Mouse (Mus musculus): ENCODE measurements around the gene Plekhg5. TPM values are rescaled to one million over a fixed set of nuclear protein-coding genes. Genes with fewer than 3 reads are reported as not detected.

The Plekhg5 gene
- polyA plus RNA-seq, 1 experiment: 65.8 TPM

DNA sequence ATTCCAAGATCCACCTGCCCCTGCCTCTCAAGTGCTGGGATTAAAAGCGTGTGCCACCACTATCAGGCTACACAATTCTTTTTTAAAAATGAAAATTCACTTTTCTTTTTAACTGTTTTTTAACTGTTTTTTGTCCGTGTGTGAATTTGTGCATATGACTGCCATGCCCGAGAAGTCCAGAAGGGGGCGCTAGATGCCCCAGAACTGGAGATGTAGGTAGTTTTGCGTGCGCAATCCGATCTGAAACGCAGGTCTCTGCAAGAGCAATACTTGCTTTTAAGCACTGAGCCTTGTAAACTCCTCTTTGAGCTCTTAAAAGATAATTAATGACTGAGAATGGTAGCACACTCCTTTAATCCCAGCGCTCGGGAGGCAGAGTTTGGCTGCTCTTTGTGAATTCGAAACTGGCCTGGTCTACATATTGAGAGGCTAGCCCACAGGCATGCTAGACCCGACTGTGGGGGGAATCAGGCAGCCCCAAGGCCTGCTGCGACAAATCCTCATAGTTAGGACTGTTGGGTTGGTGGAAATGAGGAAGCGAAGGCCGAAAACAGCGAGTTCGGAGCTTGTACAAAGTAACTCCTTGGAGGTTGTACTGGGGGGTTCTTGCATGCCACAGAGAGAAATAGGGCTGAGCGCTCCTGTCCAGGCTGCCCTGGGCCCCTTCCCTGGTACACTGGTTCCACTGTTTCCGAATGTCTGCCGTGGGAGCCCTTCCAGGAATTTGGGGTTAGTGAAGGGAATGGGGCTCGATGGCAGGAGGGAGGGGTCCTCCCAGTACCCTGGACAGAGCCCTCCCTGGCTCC, 85.7 kb downstream of the Plekhg5 start:
- TF ChIP-seq POLR2AphosphoS2 (IDR thresholded peaks at IDR 0.05; ENCODE audit: insufficient read length, low read depth) (no peak), MAX (IDR thresholded peaks at IDR 0.05; ENCODE audit: low read depth) (no peak), USF1 (IDR thresholded peaks at IDR 0.05; ENCODE audit: low read depth) (no peak), MYOD1 (IDR thresholded peaks at IDR 0.05; ENCODE audit: control insufficient read depth in 1 of 3, insufficient read length in 2 of 3, low read depth in 2 of 3) (no peak), POLR2A (IDR thresholded peaks at IDR 0.05; ENCODE audit: insufficient read length, low read depth) (no peak), REST (IDR thresholded peaks at IDR 0.05; ENCODE audit: insufficient read depth, insufficient read length) (peak; percentile 63)
- Histone ChIP-seq H3ac (ENCODE audit: control insufficient read depth, insufficient read length) (no peak overlapping the region), H3K4me2 (ENCODE audit: low read depth) (peak overlapping the region; percentile 48), H3K79me2 (ENCODE audit: control insufficient read depth, insufficient read depth) (no peaks in the 10 kb centered on the region), H3K4me3 (no peak overlapping the region), H3K36me3 (ENCODE audit: control insufficient read depth, insufficient read depth) (no peaks in the 10 kb centered on the region), H3K27me3 (ENCODE audit: control insufficient read depth, insufficient read depth, insufficient read length) (peaks cover 47% of the 10 kb centered on the region)

DNA sequence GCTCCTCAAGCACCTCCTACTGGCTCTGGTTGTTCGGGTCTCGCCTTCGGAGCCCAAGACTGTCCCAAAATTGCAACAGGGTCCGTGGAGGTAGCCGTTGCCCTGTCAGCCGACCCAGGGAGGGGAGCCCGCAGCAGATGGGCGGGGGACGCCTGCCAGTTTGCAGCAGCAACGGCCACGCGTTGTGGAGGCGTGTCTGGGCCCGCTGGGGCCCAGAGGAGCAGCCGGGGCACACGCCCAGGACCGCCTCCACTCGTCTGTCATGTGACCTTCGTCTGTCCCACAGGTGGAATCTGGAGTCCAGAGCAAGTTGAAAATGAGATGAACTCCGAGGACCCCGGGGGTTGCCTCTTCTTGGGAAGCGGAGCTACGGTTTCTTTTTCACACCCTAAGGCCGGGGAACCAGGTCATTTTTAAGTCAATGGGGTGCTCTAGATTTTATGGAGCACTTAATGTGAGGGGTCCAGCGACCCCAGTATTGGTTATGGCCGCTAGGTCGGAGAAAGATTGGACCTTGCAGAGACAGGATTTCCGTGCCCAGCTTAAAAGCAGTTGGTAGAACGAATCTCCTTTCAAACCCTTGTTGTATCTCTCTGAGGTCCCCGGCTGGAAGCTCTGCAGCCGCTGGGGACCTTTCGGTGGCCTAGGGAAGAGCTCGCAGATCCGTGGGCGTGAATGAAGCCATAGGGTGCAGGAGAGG, 86.4 kb downstream of the Plekhg5 start, which contains the start of gene Hes2:
Gene Hes2, plus strand, starts transcription at position 283 of the 700 bp plus-strand sequence.
- H3K4me3 ChIP-seq: no peak within 1 kb of the TSS
- peak in 1 of 3 experiments; percentile 4 for TF ChIP-seq MYOG (IDR thresholded peaks at IDR 0.05; ENCODE audit: control insufficient read depth in 1 of 3, insufficient read depth in 1 of 3, insufficient read length in 2 of 3, low read depth in 2 of 3)
- no peak for TF ChIP-seq TCF12 (IDR thresholded peaks at IDR 0.05; ENCODE audit: insufficient read depth, poor library complexity, severe bottlenecking)
- H3ac ChIP-seq (ENCODE audit: control insufficient read depth, insufficient read length): no peak within 1 kb of the TSS
- H3K4me2 ChIP-seq (ENCODE audit: low read depth): peak within 1 kb of the TSS; percentile 48
- H3K27me3 ChIP-seq (ENCODE audit: control insufficient read depth, insufficient read depth, insufficient read length): peaks cover 44% of the 10 kb centered on the region
- H3K79me2 ChIP-seq (ENCODE audit: control insufficient read depth, insufficient read depth): no peaks in the 10 kb centered on the region
- no peaks in the 10 kb centered on the region for H3K36me3 ChIP-seq (ENCODE audit: control insufficient read depth, insufficient read depth)

DNA sequence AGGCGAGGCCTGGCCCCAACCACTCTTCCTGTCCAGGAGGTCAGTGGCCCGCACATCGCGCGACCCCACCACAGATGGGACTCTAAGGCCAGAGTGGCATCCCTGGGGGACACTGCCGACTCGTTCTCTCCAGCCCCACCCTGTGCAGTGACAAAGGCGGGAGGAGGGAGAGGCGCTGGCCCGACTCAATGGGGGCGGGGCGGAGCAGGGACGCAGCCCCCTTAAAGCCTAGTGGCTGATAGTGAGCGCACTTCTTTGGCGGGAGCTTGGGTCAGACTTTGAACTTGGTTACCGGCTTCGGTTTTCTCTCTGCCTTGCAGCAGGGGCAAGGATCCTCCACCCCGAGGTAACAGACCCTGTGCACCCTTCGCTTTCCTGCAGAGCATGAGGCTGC, 87.0 kb downstream of the Plekhg5 start:
- Histone ChIP-seq H3K27me3 (ENCODE audit: control insufficient read depth, insufficient read depth, insufficient read length) (peaks cover 44% of the 10 kb centered on the region), H3K4me2 (ENCODE audit: low read depth) (peak overlapping the region; percentile 48), H3K79me2 (ENCODE audit: control insufficient read depth, insufficient read depth) (no peaks in the 10 kb centered on the region), H3K4me3 (no peak overlapping the region), H3K36me3 (ENCODE audit: control insufficient read depth, insufficient read depth) (no peaks in the 10 kb centered on the region), H3ac (ENCODE audit: control insufficient read depth, insufficient read length) (no peak overlapping the region)
- TF ChIP-seq MYOG (IDR thresholded peaks at IDR 0.05; ENCODE audit: control insufficient read depth in 1 of 3, insufficient read depth in 1 of 3, insufficient read length in 2 of 3, low read depth in 2 of 3): no peak

- Histone ChIP-seq H3K79me2 (ENCODE audit: control insufficient read depth, insufficient read depth) (no peaks in the 10 kb centered on the region), H3K4me3 (no peak overlapping the region), H3K27me3 (ENCODE audit: control insufficient read depth, insufficient read depth, insufficient read length) (peaks cover 44% of the 10 kb centered on the region), H3K36me3 (ENCODE audit: control insufficient read depth, insufficient read depth) (no peaks in the 10 kb centered on the region), H3ac (ENCODE audit: control insufficient read depth, insufficient read length) (no peak overlapping the region), H3K4me2 (ENCODE audit: low read depth) (no peak overlapping the region)
- TF ChIP-seq SRF (IDR thresholded peaks at IDR 0.05; ENCODE audit: control insufficient read depth, insufficient read length, low read depth) (no peak), TCF12 (IDR thresholded peaks at IDR 0.05; ENCODE audit: insufficient read depth, poor library complexity, severe bottlenecking) (no peak), CEBPB (IDR thresholded peaks at IDR 0.05; ENCODE audit: insufficient read depth, poor library complexity, severe bottlenecking) (no peak), E2F4 (IDR thresholded peaks at IDR 0.05; ENCODE audit: insufficient read depth) (no peak), MYOD1 (IDR thresholded peaks at IDR 0.05; ENCODE audit: control insufficient read depth in 1 of 3, insufficient read length in 2 of 3, low read depth in 2 of 3) (no peak), MYOG (IDR thresholded peaks at IDR 0.05; ENCODE audit: control insufficient read depth in 1 of 3, insufficient read depth in 1 of 3, insufficient read length in 2 of 3, low read depth in 2 of 3) (no peak), TCF3 (IDR thresholded peaks at IDR 0.05; ENCODE audit: insufficient read length, low read depth) (no peak), POLR2A (IDR thresholded peaks at IDR 0.05; ENCODE audit: insufficient read length, low read depth) (no peak), USF1 (IDR thresholded peaks at IDR 0.05; ENCODE audit: low read depth) (no peak), REST (IDR thresholded peaks at IDR 0.05; ENCODE audit: insufficient read depth, insufficient read length) (no peak), POLR2AphosphoS2 (IDR thresholded peaks at IDR 0.05; ENCODE audit: insufficient read length, low read depth) (no peak), MAX (IDR thresholded peaks at IDR 0.05; ENCODE audit: low read depth) (no peak)
These were observed 88.5 kb downstream of the Plekhg5 start for GRCm38 (mm10) chr4:152160748-152161147.

- Histone ChIP-seq H3K36me3 (ENCODE audit: control insufficient read depth, insufficient read depth) (no peaks in the 10 kb centered on the region), H3K4me2 (ENCODE audit: low read depth) (no peak overlapping the region), H3K4me3 (no peak overlapping the region), H3K79me2 (ENCODE audit: control insufficient read depth, insufficient read depth) (no peaks in the 10 kb centered on the region), H3ac (ENCODE audit: control insufficient read depth, insufficient read length) (no peak overlapping the region), H3K27me3 (ENCODE audit: control insufficient read depth, insufficient read depth, insufficient read length) (peaks cover 44% of the 10 kb centered on the region)
- TF ChIP-seq REST (IDR thresholded peaks at IDR 0.05; ENCODE audit: insufficient read depth, insufficient read length) (no peak), TCF3 (IDR thresholded peaks at IDR 0.05; ENCODE audit: insufficient read length, low read depth) (no peak), MYOD1 (IDR thresholded peaks at IDR 0.05; ENCODE audit: control insufficient read depth in 1 of 3, insufficient read length in 2 of 3, low read depth in 2 of 3) (no peak), POLR2AphosphoS2 (IDR thresholded peaks at IDR 0.05; ENCODE audit: insufficient read length, low read depth) (no peak), USF1 (IDR thresholded peaks at IDR 0.05; ENCODE audit: low read depth) (no peak), MAX (IDR thresholded peaks at IDR 0.05; ENCODE audit: low read depth) (no peak), POLR2A (IDR thresholded peaks at IDR 0.05; ENCODE audit: insufficient read length, low read depth) (no peak), TCF12 (IDR thresholded peaks at IDR 0.05; ENCODE audit: insufficient read depth, poor library complexity, severe bottlenecking) (no peak), E2F4 (IDR thresholded peaks at IDR 0.05; ENCODE audit: insufficient read depth) (no peak), SRF (IDR thresholded peaks at IDR 0.05; ENCODE audit: control insufficient read depth, insufficient read length, low read depth) (no peak), MYOG (IDR thresholded peaks at IDR 0.05; ENCODE audit: control insufficient read depth in 1 of 3, insufficient read depth in 1 of 3, insufficient read length in 2 of 3, low read depth in 2 of 3) (no peak), CEBPB (IDR thresholded peaks at IDR 0.05; ENCODE audit: insufficient read depth, poor library complexity, severe bottlenecking) (no peak)
These were observed 89.3 kb downstream of the Plekhg5 start for GRCm38 (mm10) chr4:152161601-152162000.
